Mouse (Mus musculus): Measurements from ENCODE around the gene Rnf6. TPM values are rescaled to one million over a fixed set of nuclear protein-coding genes. Genes with fewer than 3 reads are reported as not detected.

Gene Rnf6
- polyA plus RNA-seq (2014; fragmentation: Nextera tagmentation; extraction: Ambion mirVana) = 29.8 and 40.7 TPM in 2 replicates

GRCm38 (mm10) chr5:146220879-146221714 is at the start of gene Rnf6:
TSS of gene Rnf6 (minus strand) at chr5:146221555.
- H3K4me3 ChIP-seq (ENCODE audit: low read depth, low read length) = peak within 1 kb of the TSS; percentile 76
- H3K4me2 ChIP-seq = peak within 1 kb of the TSS; percentile 83
- H3K36me3 ChIP-seq (ENCODE audit: control insufficient read depth, insufficient read depth, low read length) = peaks cover 9% of the 10 kb centered on the region; the same call in 1 of the 2 replicates
- peak; percentile 99 for ATAC-seq (replicated peaks; ENCODE audit: insufficient number of reproducible peaks, low FRiP score, low TSS enrichment)
- peaks cover 6% of the 10 kb centered on the region for H3K4me1 ChIP-seq (ENCODE audit: control insufficient read depth, insufficient read depth, low read length)
- WGBS (ENCODE audit: insufficient replicate concordance) = under 1% methylated on average over 66 of the region's 67 CpGs
- H3K9ac ChIP-seq (ENCODE audit: low read depth, low read length) = peak within 1 kb of the TSS; percentile 92
- no peaks in the 10 kb centered on the region for H3K9me3 ChIP-seq (replicated peaks; ENCODE audit: control insufficient read depth, low read length)
- H3K27me3 ChIP-seq (ENCODE audit: control insufficient read depth, insufficient read depth, low read length) = no peaks in the 10 kb centered on the region
- peak within 1 kb of the TSS; percentile 97 for H3K27ac ChIP-seq (ENCODE audit: low read depth, low read length)

- no peak overlapping the region for H3K4me3 ChIP-seq (ENCODE audit: low read depth, low read length)
- H3K27ac ChIP-seq (ENCODE audit: low read depth, low read length) = no peak overlapping the region
- no peak overlapping the region for H3K9ac ChIP-seq (ENCODE audit: low read depth, low read length)
- H3K4me1 ChIP-seq (ENCODE audit: control insufficient read depth, insufficient read depth, low read length) = 0 out of 2 replicates have a peak, but pooled peaks cover 8% of the 10 kb centered on the region
- no peak overlapping the region for H3K4me2 ChIP-seq
- peaks cover 4% of the 10 kb centered on the region; the same call in 1 of the 2 replicates for H3K36me3 ChIP-seq (ENCODE audit: control insufficient read depth, insufficient read depth, low read length)
- no peaks in the 10 kb centered on the region for H3K9me3 ChIP-seq (replicated peaks; ENCODE audit: control insufficient read depth, low read length)
- H3K27me3 ChIP-seq (ENCODE audit: control insufficient read depth, insufficient read depth, low read length) = no peaks in the 10 kb centered on the region
- WGBS (ENCODE audit: insufficient replicate concordance) = 90% methylated on average over 9 of the region's 9 CpGs
- no peak for ATAC-seq (replicated peaks; ENCODE audit: insufficient number of reproducible peaks, low FRiP score, low TSS enrichment)
Measured at GRCm38 (mm10) chr5:146270593-146270992, 49.2 kb upstream of the Rnf6 start.

- peaks cover 4% of the 10 kb centered on the region; the same call in 1 of the 2 replicates for H3K36me3 ChIP-seq (ENCODE audit: control insufficient read depth, insufficient read depth, low read length)
- H3K4me1 ChIP-seq (ENCODE audit: control insufficient read depth, insufficient read depth, low read length) = 0 out of 2 replicates have a peak, but pooled peaks cover 8% of the 10 kb centered on the region
- H3K27me3 ChIP-seq (ENCODE audit: control insufficient read depth, insufficient read depth, low read length) = no peaks in the 10 kb centered on the region
- H3K9me3 ChIP-seq (replicated peaks; ENCODE audit: control insufficient read depth, low read length) = no peaks in the 10 kb centered on the region
- no peak overlapping the region for H3K27ac ChIP-seq (ENCODE audit: low read depth, low read length)
- H3K9ac ChIP-seq (ENCODE audit: low read depth, low read length) = no peak overlapping the region
- H3K4me3 ChIP-seq (ENCODE audit: low read depth, low read length) = no peak overlapping the region
- ATAC-seq (replicated peaks; ENCODE audit: insufficient number of reproducible peaks, low FRiP score, low TSS enrichment) = no peak
- WGBS (ENCODE audit: insufficient replicate concordance) = 86% methylated on average over 7 of the region's 7 CpGs
- H3K4me2 ChIP-seq = no peak overlapping the region
Measured at GRCm38 (mm10) chr5:146267776-146268175, 46.4 kb upstream of the Rnf6 start.

- Histone ChIP-seq H3K9ac (ENCODE audit: low read depth, low read length) (no peak overlapping the region), H3K36me3 (ENCODE audit: control insufficient read depth, insufficient read depth, low read length) (peaks cover 4% of the 10 kb centered on the region; the same call in 1 of the 2 replicates), H3K27me3 (ENCODE audit: control insufficient read depth, insufficient read depth, low read length) (no peaks in the 10 kb centered on the region), H3K4me1 (ENCODE audit: control insufficient read depth, insufficient read depth, low read length) (0 out of 2 replicates have a peak, but pooled peaks cover 8% of the 10 kb centered on the region), H3K4me2 (no peak overlapping the region), H3K27ac (ENCODE audit: low read depth, low read length) (no peak overlapping the region), H3K9me3 (replicated peaks; ENCODE audit: control insufficient read depth, low read length) (no peaks in the 10 kb centered on the region), H3K4me3 (ENCODE audit: low read depth, low read length) (no peak overlapping the region)
- WGBS (ENCODE audit: insufficient replicate concordance) = 77% methylated on average over 4 of the region's 6 CpGs
- no peak for ATAC-seq (replicated peaks; ENCODE audit: insufficient number of reproducible peaks, low FRiP score, low TSS enrichment)
Measured at GRCm38 (mm10) chr5:146265934-146266591, 44.7 kb upstream of the Rnf6 start.

GRCm38 (mm10) chr5:146260003-146260402 is 38.6 kb upstream of the Rnf6 start:
- Histone ChIP-seq H3K27ac (ENCODE audit: low read depth, low read length) (no peak overlapping the region), H3K27me3 (ENCODE audit: control insufficient read depth, insufficient read depth, low read length) (no peaks in the 10 kb centered on the region), H3K9ac (ENCODE audit: low read depth, low read length) (no peak overlapping the region), H3K4me3 (ENCODE audit: low read depth, low read length) (no peak overlapping the region), H3K4me2 (no peak overlapping the region), H3K4me1 (ENCODE audit: control insufficient read depth, insufficient read depth, low read length) (no peaks in the 10 kb centered on the region), H3K36me3 (ENCODE audit: control insufficient read depth, insufficient read depth, low read length) (no peaks in the 10 kb centered on the region), H3K9me3 (replicated peaks; ENCODE audit: control insufficient read depth, low read length) (no peaks in the 10 kb centered on the region)
- WGBS (ENCODE audit: insufficient replicate concordance) = 31% methylated on average over 9 of the region's 9 CpGs
- ATAC-seq (replicated peaks; ENCODE audit: insufficient number of reproducible peaks, low FRiP score, low TSS enrichment) = no peak

GRCm38 (mm10) chr5:146253644-146254043 is 32.3 kb upstream of the Rnf6 start:
- 78% methylated on average over 5 of the region's 5 CpGs for WGBS (ENCODE audit: insufficient replicate concordance)
- H3K27ac ChIP-seq (ENCODE audit: low read depth, low read length) = no peak overlapping the region
- H3K4me3 ChIP-seq (ENCODE audit: low read depth, low read length) = no peak overlapping the region
- no peaks in the 10 kb centered on the region for H3K27me3 ChIP-seq (ENCODE audit: control insufficient read depth, insufficient read depth, low read length)
- no peaks in the 10 kb centered on the region for H3K36me3 ChIP-seq (ENCODE audit: control insufficient read depth, insufficient read depth, low read length)
- no peak for ATAC-seq (replicated peaks; ENCODE audit: insufficient number of reproducible peaks, low FRiP score, low TSS enrichment)
- H3K4me1 ChIP-seq (ENCODE audit: control insufficient read depth, insufficient read depth, low read length) = peaks cover 20% of the 10 kb centered on the region
- no peak overlapping the region for H3K4me2 ChIP-seq
- H3K9ac ChIP-seq (ENCODE audit: low read depth, low read length) = no peak overlapping the region
- H3K9me3 ChIP-seq (replicated peaks; ENCODE audit: control insufficient read depth, low read length) = no peaks in the 10 kb centered on the region

- Histone ChIP-seq H3K27ac (ENCODE audit: low read depth, low read length) (no peak overlapping the region), H3K4me2 (no peak overlapping the region), H3K27me3 (ENCODE audit: control insufficient read depth, insufficient read depth, low read length) (no peaks in the 10 kb centered on the region), H3K36me3 (ENCODE audit: control insufficient read depth, insufficient read depth, low read length) (no peaks in the 10 kb centered on the region), H3K9me3 (replicated peaks; ENCODE audit: control insufficient read depth, low read length) (no peaks in the 10 kb centered on the region), H3K4me3 (ENCODE audit: low read depth, low read length) (no peak overlapping the region), H3K9ac (ENCODE audit: low read depth, low read length) (no peak overlapping the region), H3K4me1 (ENCODE audit: control insufficient read depth, insufficient read depth, low read length) (peaks cover 27% of the 10 kb centered on the region)
- 79% methylated on average over 5 of the region's 5 CpGs for WGBS (ENCODE audit: insufficient replicate concordance)
- no peak for ATAC-seq (replicated peaks; ENCODE audit: insufficient number of reproducible peaks, low FRiP score, low TSS enrichment)
Measured at GRCm38 (mm10) chr5:146251663-146252429, 30.5 kb upstream of the Rnf6 start.

- Histone ChIP-seq H3K4me1 (ENCODE audit: control insufficient read depth, insufficient read depth, low read length) (peaks cover 27% of the 10 kb centered on the region), H3K4me3 (ENCODE audit: low read depth, low read length) (no peak overlapping the region), H3K9me3 (replicated peaks; ENCODE audit: control insufficient read depth, low read length) (no peaks in the 10 kb centered on the region), H3K27ac (ENCODE audit: low read depth, low read length) (peak overlapping the region; percentile 62), H3K36me3 (ENCODE audit: control insufficient read depth, insufficient read depth, low read length) (no peaks in the 10 kb centered on the region), H3K27me3 (ENCODE audit: control insufficient read depth, insufficient read depth, low read length) (no peaks in the 10 kb centered on the region), H3K9ac (ENCODE audit: low read depth, low read length) (no peak overlapping the region), H3K4me2 (peak overlapping the region; percentile 39)
- 31% methylated on average over 12 of the region's 12 CpGs for WGBS (ENCODE audit: insufficient replicate concordance)
- ATAC-seq (replicated peaks; ENCODE audit: insufficient number of reproducible peaks, low FRiP score, low TSS enrichment) = peak; percentile 87
Measured at GRCm38 (mm10) chr5:146250369-146251075, 29.2 kb upstream of the Rnf6 start.
